Mouse (Mus musculus): ENCODE data around the gene Dus1l. TPM values are rescaled to one million over a fixed set of nuclear protein-coding genes. Genes with fewer than 3 reads are reported as not detected.

Dus1l gene
- polyA plus RNA-seq, 1 experiment from 2014 or later: 60.0 TPM

- Histone ChIP-seq H3K9ac (peak overlapping the region; percentile 96), H3K36me3 (peaks cover 25% of the 10 kb centered on the region), H3K4me1 (peaks cover 43% of the 10 kb centered on the region), H3K9me3 (replicated peaks) (no peaks in the 10 kb centered on the region), H3K4me2 (replicated peaks) (peak overlapping the region; percentile 99), H3K4me3 (peak overlapping the region; percentile 91), H3K27me3 (no peaks in the 10 kb centered on the region), H3K27ac (peak overlapping the region; percentile 98)
- 1% methylated on average over 21 of the region's 21 CpGs for WGBS
- peak; percentile 75 for ATAC-seq (ENCODE audit: low FRiP score)
Observed at GRCm38 (mm10) chr11:120824787-120825288, 28.6 kb upstream of the Dus1l start.

- H3K4me2 ChIP-seq (replicated peaks): peak within 1 kb of the TSS; percentile 99
- WGBS: under 1% methylated on average over 108 of the region's 109 CpGs
- ATAC-seq (ENCODE audit: low FRiP score): peak; percentile 92
- H3K27me3 ChIP-seq: no peaks in the 10 kb centered on the region
- peaks cover 32% of the 10 kb centered on the region for H3K36me3 ChIP-seq
- H3K4me1 ChIP-seq: peaks cover 43% of the 10 kb centered on the region
- peak within 1 kb of the TSS; percentile 98 for H3K27ac ChIP-seq
- H3K9me3 ChIP-seq (replicated peaks): no peaks in the 10 kb centered on the region
- H3K4me3 ChIP-seq: peak within 1 kb of the TSS; percentile 91
- H3K9ac ChIP-seq: peak within 1 kb of the TSS; percentile 96
Observed at GRCm38 (mm10) chr11:120823956-120824786, 28.0 kb upstream of the Dus1l start, which contains the start of gene Fasn. Gene Fasn (minus strand): TSS chr11:120824547.

- ATAC-seq (ENCODE audit: low FRiP score): peak; percentile 61
- peaks cover 43% of the 10 kb centered on the region for H3K4me1 ChIP-seq
- peak overlapping the region; percentile 98 for H3K27ac ChIP-seq
- 1% methylated on average over 40 of the region's 40 CpGs for WGBS
- peak overlapping the region; percentile 91 for H3K4me3 ChIP-seq
- no peaks in the 10 kb centered on the region for H3K27me3 ChIP-seq
- no peaks in the 10 kb centered on the region for H3K9me3 ChIP-seq (replicated peaks)
- H3K9ac ChIP-seq: peak overlapping the region; percentile 96
- H3K4me2 ChIP-seq (replicated peaks): peak overlapping the region; percentile 99
- peaks cover 38% of the 10 kb centered on the region for H3K36me3 ChIP-seq
Observed at GRCm38 (mm10) chr11:120823551-120823947, 27.3 kb upstream of the Dus1l start.

- Histone ChIP-seq H3K27me3 (no peaks in the 10 kb centered on the region), H3K9ac (peak overlapping the region; percentile 96), H3K36me3 (peaks cover 43% of the 10 kb centered on the region), H3K4me3 (peak overlapping the region; percentile 91), H3K27ac (peak overlapping the region; percentile 98), H3K4me2 (replicated peaks) (peak overlapping the region; percentile 99), H3K9me3 (replicated peaks) (no peaks in the 10 kb centered on the region), H3K4me1 (peaks cover 43% of the 10 kb centered on the region)
- no peak for ATAC-seq (ENCODE audit: low FRiP score)
- 1% methylated on average over 14 of the region's 14 CpGs for WGBS
Observed at GRCm38 (mm10) chr11:120822831-120823550, 26.8 kb upstream of the Dus1l start.

- Histone ChIP-seq H3K4me1 (peaks cover 43% of the 10 kb centered on the region), H3K27ac (0 out of 2 replicates have a peak overlapping the region, but pooled peaks have one; percentile 98), H3K36me3 (peaks cover 50% of the 10 kb centered on the region), H3K9me3 (replicated peaks) (no peaks in the 10 kb centered on the region), H3K9ac (peak overlapping the region; percentile 96), H3K4me3 (peak overlapping the region; percentile 91), H3K27me3 (no peaks in the 10 kb centered on the region), H3K4me2 (replicated peaks) (peak overlapping the region; percentile 99)
- ATAC-seq (ENCODE audit: low FRiP score): no peak
- 58% methylated on average over 4 of the region's 4 CpGs for WGBS
Observed at GRCm38 (mm10) chr11:120822321-120822720, 26.1 kb upstream of the Dus1l start.

GRCm38 (mm10) chr11:120821076-120821922, 25.1 kb upstream of the Dus1l start:
- H3K4me1 ChIP-seq: peaks cover 40% of the 10 kb centered on the region
- WGBS: 86% methylated on average over 14 of the region's 14 CpGs
- no peak for ATAC-seq (ENCODE audit: low FRiP score)
- peak overlapping the region; percentile 99 for H3K4me2 ChIP-seq (replicated peaks)
- no peaks in the 10 kb centered on the region for H3K9me3 ChIP-seq (replicated peaks)
- H3K4me3 ChIP-seq: peak overlapping the region; percentile 91
- H3K27ac ChIP-seq: no peak overlapping the region
- peaks cover 60% of the 10 kb centered on the region for H3K36me3 ChIP-seq
- no peaks in the 10 kb centered on the region for H3K27me3 ChIP-seq
- H3K9ac ChIP-seq: peak overlapping the region; percentile 96

GRCm38 (mm10) chr11:120820546-120820945, 24.3 kb upstream of the Dus1l start:
- Histone ChIP-seq H3K9ac (no peak overlapping the region), H3K4me3 (no peak overlapping the region), H3K27ac (no peak overlapping the region), H3K9me3 (replicated peaks) (no peaks in the 10 kb centered on the region), H3K36me3 (peaks cover 68% of the 10 kb centered on the region), H3K27me3 (no peaks in the 10 kb centered on the region), H3K4me2 (replicated peaks) (peak overlapping the region; percentile 99), H3K4me1 (peaks cover 32% of the 10 kb centered on the region)
- no peak for ATAC-seq (ENCODE audit: low FRiP score)
- 92% methylated on average over 14 of the region's 14 CpGs for WGBS

GRCm38 (mm10) chr11:120819556-120819955, 23.4 kb upstream of the Dus1l start:
- H3K4me3 ChIP-seq: no peak overlapping the region
- peaks cover 78% of the 10 kb centered on the region for H3K36me3 ChIP-seq
- no peak for ATAC-seq (ENCODE audit: low FRiP score)
- no peaks in the 10 kb centered on the region for H3K9me3 ChIP-seq (replicated peaks)
- WGBS: 94% methylated on average over 6 of the region's 6 CpGs
- H3K4me1 ChIP-seq: peaks cover 25% of the 10 kb centered on the region
- H3K9ac ChIP-seq: no peak overlapping the region
- H3K27me3 ChIP-seq: no peaks in the 10 kb centered on the region
- no peak overlapping the region for H3K27ac ChIP-seq
- no peak overlapping the region for H3K4me2 ChIP-seq (replicated peaks)

GRCm38 (mm10) chr11:120818251-120818650, 22.0 kb upstream of the Dus1l start:
- H3K9me3 ChIP-seq (replicated peaks): no peaks in the 10 kb centered on the region
- H3K4me2 ChIP-seq (replicated peaks): no peak overlapping the region
- H3K36me3 ChIP-seq: peaks cover 91% of the 10 kb centered on the region
- H3K4me1 ChIP-seq: peaks cover 25% of the 10 kb centered on the region
- H3K9ac ChIP-seq: no peak overlapping the region
- no peaks in the 10 kb centered on the region for H3K27me3 ChIP-seq
- H3K27ac ChIP-seq: no peak overlapping the region
- ATAC-seq (ENCODE audit: low FRiP score): no peak
- no peak overlapping the region for H3K4me3 ChIP-seq
- 97% methylated on average over 13 of the region's 13 CpGs for WGBS

- Histone ChIP-seq H3K9me3 (replicated peaks) (no peaks in the 10 kb centered on the region), H3K27me3 (no peaks in the 10 kb centered on the region), H3K9ac (no peak overlapping the region), H3K4me2 (replicated peaks) (no peak overlapping the region), H3K4me3 (no peak overlapping the region), H3K4me1 (peaks cover 16% of the 10 kb centered on the region), H3K36me3 (peaks cover 99% of the 10 kb centered on the region), H3K27ac (no peak overlapping the region)
- 92% methylated on average over 6 of the region's 6 CpGs for WGBS
- ATAC-seq (ENCODE audit: low FRiP score): no peak
Observed at GRCm38 (mm10) chr11:120817358-120817757, 21.2 kb upstream of the Dus1l start.

GRCm38 (mm10) chr11:120812068-120812467, 15.9 kb upstream of the Dus1l start:
- Histone ChIP-seq H3K9me3 (replicated peaks) (no peaks in the 10 kb centered on the region), H3K4me3 (no peak overlapping the region), H3K4me1 (no peaks in the 10 kb centered on the region), H3K36me3 (peaks cover 100% of the 10 kb centered on the region), H3K27ac (no peak overlapping the region), H3K9ac (no peak overlapping the region), H3K4me2 (replicated peaks) (no peak overlapping the region), H3K27me3 (no peaks in the 10 kb centered on the region)
- WGBS: 97% methylated on average over 16 of the region's 16 CpGs
- no peak for ATAC-seq (ENCODE audit: low FRiP score)

Data from hindbrain, embryonic 12.5 days (tissue).